Mouse (Mus musculus): ENCODE data around the gene Zfp821. TPM values are rescaled to one million over a fixed set of nuclear protein-coding genes. Genes with fewer than 3 reads are reported as not detected.

The Zfp821 gene
- polyA plus RNA-seq, 1 experiment from 2014 or later: 25.1 TPM

DNA sequence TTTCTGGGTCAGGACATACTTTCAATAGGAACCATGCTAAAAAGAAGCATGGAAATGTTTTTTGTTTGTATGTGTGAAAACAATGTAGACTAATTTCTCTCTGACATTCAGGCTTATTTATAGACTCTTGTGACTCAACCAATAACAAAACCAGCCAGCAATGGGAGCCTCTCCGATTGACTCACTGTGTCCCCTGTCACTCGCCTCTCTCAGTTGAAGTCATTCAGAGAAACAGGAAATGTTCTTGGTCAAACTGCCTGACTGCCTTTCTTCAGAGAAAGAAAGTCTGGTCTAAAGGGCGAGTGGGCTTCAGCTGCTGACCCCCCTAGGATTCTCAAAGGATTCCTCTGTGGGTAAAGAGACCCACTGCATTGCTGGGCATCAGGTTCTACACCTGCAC, 67.8 kb downstream of the Zfp821 start:
- H3K27ac ChIP-seq (ENCODE audit: low read length): no peak overlapping the region
- H3K36me3 ChIP-seq (ENCODE audit: insufficient read depth, low read length): no peaks in the 10 kb centered on the region

More for the DNA sequence above, 67.8 kb downstream of the Zfp821 start:
- Histone ChIP-seq H3K4me1 (ENCODE audit: insufficient read depth, low read length) (no peaks in the 10 kb centered on the region), H3K4me3 (ENCODE audit: low read length) (no peak overlapping the region), H3K9me3 (ENCODE audit: low read length) (no peaks in the 10 kb centered on the region), H3K9ac (replicated peaks; ENCODE audit: low read length) (no peak overlapping the region), H3K4me2 (replicated peaks; ENCODE audit: low read depth, low read length) (no peak overlapping the region), H3K27me3 (ENCODE audit: insufficient read depth, low read length) (0 out of 2 replicates have a peak, but pooled peaks cover 3% of the 10 kb centered on the region)
- WGBS: 30% methylated on average over 3 of the region's 3 CpGs
- no peak for ATAC-seq (ENCODE audit: low FRiP score, low TSS enrichment)

Other genes starting within 250 kb of the Zfp821 start
- 0.11 and 0.13 TPM in 2 replicates for gene Pmfbp1, start 211.5 kb upstream of the Zfp821 start, polyA plus RNA-seq (2015; fragmentation: Nextera tagmentation; extraction: Ambion mirVana)
- gene Dhx38, start 139.7 kb upstream of the Zfp821 start, polyA plus RNA-seq (2015; fragmentation: Nextera tagmentation; extraction: Ambion mirVana): 27.4 and 31.3 TPM in 2 replicates
- 28.9 and 29.4 TPM in 2 replicates for gene Txnl4b, start 139.7 kb upstream of the Zfp821 start, polyA plus RNA-seq (2015; fragmentation: Nextera tagmentation; extraction: Ambion mirVana)
- 4.9 and 8.2 TPM in 2 replicates for gene Hp, start 126.4 kb upstream of the Zfp821 start, polyA plus RNA-seq (2015; fragmentation: Nextera tagmentation; extraction: Ambion mirVana)
- gene Dhodh, start 96.9 kb upstream of the Zfp821 start, polyA plus RNA-seq (2015; fragmentation: Nextera tagmentation; extraction: Ambion mirVana): 52.8 and 54.6 TPM in 2 replicates
- gene Pkd1l3, start 91.0 kb upstream of the Zfp821 start, polyA plus RNA-seq (2015; fragmentation: Nextera tagmentation; extraction: Ambion mirVana): 0.05 and 0.10 TPM in 2 replicates
- gene Ist1, start 12.3 kb upstream of the Zfp821 start, polyA plus RNA-seq (2015; fragmentation: Nextera tagmentation; extraction: Ambion mirVana): 160 TPM in 2 replicates
- 7.5 and 9.3 TPM in 2 replicates for gene Atxn1l, start 32.2 kb downstream of the Zfp821 start, polyA plus RNA-seq (2015; fragmentation: Nextera tagmentation; extraction: Ambion mirVana)
- gene Ap1g1, start 73.0 kb downstream of the Zfp821 start, polyA plus RNA-seq (2015; fragmentation: Nextera tagmentation; extraction: Ambion mirVana): 46.6 and 53.6 TPM in 2 replicates
- 2.6 and 2.7 TPM in 2 replicates for gene Phlpp2, start 163.0 kb downstream of the Zfp821 start, polyA plus RNA-seq (2015; fragmentation: Nextera tagmentation; extraction: Ambion mirVana)